Mouse (Mus musculus): ENCODE data around the gene Pimreg.

Pimreg gene

GRCm38 (mm10) chr11:72065103-72065502 lies 23.3 kb downstream of the Pimreg start:
- DNase-seq (ENCODE audit: low read depth, low spot score) = no peak

GRCm38 (mm10) chr11:72066330-72066729 lies 24.5 kb downstream of the Pimreg start:
- peak; percentile 15 for DNase-seq (ENCODE audit: low read depth, low spot score)

DNA sequence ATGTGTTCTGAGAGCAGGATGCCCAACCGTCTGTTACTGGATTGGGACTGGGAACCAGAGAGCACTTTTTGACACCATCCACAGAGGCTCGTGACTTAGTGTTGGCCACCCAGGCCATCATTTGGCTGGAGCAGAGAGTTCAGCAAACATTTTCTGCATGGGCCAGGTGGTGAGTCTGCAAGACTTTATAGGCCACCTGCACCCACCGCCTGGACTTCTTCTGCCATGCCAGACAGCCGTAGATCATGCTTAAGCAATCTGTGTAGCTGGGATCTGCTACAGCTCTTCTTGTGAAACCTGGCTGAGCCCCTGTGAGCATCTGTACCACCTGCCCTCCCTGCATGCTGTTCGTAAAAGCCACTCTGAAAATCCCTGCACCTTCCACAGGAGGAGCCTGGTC lies 25.5 kb downstream of the Pimreg start:
- no peak for DNase-seq (ENCODE audit: low read depth, low spot score)

DNA sequence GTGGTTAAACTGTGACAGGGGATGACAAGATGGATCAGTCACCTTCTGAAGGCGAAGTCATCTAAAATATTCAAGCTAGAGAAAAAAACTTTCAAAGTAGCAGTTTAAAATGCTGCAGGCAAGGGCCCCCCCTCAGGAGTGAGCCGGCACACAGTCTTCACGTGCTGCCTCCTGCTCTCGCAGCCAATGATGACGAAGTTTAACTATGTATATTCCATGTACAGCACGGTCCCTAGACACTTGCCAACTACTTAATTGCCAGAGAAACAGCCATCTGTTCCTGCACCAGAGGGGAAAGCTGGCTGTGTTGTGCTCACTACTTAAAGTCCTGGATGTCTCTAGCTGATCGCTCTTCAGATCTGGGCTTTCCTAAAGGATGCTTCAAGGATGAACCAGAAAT lies 26.2 kb downstream of the Pimreg start:
- no peak for DNase-seq (ENCODE audit: low read depth, low spot score)

DNA sequence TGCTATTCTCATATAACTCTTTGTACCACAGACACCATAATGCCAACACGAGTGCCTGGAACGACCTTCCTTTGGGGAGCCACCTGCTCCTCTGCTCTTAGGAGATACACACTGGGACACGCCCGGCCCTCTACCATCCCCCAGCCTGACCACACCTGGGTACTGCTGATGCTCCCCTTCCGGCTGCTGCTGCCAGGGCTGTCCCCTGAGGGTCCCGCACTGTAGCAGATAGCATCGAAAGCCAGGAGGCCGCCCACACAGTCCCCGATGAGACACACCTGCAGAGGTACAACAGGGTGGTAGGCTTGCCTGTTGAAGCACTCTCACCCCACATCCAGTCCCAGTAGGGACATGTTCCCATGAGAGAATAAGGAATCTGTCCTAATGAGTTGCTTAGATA lies 28.9 kb downstream of the Pimreg start:
- DNase-seq (ENCODE audit: low read depth, low spot score) = no peak

GRCm38 (mm10) chr11:72072331-72072905 lies 30.6 kb downstream of the Pimreg start:
- no peak for DNase-seq (ENCODE audit: low read depth, low spot score)

DNA sequence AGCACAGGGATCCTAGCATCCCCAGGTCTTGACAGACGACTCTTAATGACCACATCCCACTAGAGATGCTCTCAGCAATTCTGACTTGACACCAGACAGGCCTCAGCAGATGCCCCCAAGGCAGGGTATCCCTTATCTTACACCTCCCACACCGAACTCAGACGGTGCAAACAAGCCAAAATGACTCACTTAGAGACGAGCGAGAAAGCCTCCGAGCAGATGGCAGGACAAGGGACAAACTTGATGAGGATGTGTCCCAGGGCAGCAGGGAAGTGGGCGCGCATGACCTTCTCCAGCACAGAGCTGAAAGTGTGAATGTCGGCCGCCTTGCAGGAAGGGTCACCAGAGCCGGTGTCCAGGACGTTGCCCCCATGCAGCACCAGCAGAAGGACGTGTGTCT lies 32.4 kb downstream of the Pimreg start:
- DNase-seq (ENCODE audit: low read depth, low spot score) = no peak

DNA sequence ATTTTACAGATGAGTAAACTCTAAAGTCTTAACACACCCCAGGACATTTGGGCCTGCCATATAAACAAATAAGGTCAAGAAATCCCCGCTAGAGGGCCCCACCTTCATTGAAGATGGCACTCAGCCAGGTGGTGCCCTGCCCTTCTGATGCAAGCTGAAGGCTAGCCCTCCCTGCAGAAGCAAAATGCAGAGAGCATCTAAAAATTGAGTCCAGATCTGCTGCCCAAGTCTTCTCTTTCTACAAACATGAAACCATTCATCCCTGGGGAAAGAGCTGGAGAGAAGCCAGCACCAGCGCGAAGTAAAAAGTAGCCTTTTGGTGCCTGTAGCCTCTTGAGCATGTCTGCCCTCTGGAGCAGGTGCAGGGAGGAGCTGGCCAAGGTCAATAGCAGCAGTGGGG lies 36.2 kb downstream of the Pimreg start:
- no peak for DNase-seq (ENCODE audit: low read depth, low spot score)

- DNase-seq (ENCODE audit: low read depth, low spot score) = no peak
These were observed 36.8 kb downstream of the Pimreg start for GRCm38 (mm10) chr11:72078647-72079046.

GRCm38 (mm10) chr11:72080461-72080860 lies 38.6 kb downstream of the Pimreg start:
- DNase-seq (ENCODE audit: low read depth, low spot score) = no peak

DNA sequence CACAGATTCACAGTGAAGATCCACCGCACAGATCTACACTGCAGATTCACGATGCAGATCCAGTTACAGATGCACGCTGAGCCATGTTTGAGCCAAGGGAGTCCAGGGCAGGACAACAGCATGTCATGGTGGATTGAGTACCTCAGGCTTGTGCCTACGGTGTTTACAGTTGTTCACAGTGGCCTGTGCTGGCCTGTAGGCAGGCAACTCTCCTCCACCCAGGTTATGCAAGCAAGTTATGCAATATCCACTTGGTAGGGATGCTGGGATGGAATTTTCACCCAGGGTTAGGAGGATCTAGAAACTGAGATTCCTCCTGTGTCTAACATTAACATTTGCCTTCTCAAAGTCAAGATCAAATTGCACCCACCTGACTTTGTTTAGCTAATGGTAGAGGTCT lies 40.8 kb downstream of the Pimreg start:
- no peak for DNase-seq (ENCODE audit: low read depth, low spot score)

GRCm38 (mm10) chr11:72084337-72084736 lies 42.5 kb downstream of the Pimreg start:
- no peak for DNase-seq (ENCODE audit: low read depth, low spot score)

DNA sequence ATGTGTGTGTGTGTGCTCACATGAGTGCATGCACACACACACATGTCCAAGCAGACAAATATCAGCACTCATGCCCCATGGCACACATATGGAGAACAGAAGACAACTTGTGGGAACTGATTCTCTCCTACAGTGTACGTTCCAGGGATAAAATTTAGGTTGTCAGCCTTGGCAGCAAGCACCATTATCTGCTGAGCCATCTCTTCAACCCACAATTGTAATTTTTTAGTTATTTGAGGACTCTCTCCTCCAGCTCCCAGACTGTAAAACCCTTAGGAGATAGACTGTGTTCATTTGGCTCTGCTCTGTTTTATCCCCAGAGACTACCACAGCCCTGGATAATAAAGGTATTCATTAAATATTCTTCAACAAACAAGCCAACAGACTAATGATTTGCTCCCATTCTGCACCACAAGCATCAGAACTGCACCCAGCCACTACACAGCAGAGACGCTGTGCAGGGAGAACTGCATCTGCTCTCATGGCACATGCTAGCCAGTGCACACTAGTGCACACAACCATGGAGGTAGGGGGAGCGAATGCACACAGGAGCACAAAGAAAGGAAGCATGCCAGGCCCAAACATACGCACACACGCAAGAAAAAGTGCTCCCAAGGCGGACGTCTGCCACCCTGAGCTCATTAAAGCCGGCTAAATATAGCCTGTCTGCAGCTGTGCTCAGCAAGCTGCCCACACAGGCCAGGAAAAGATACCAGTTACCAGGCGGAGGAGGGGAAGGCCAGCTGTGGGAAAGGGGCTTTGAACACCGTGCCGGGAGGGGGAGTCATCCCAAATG lies 44.6 kb downstream of the Pimreg start:
- DNase-seq (ENCODE audit: low read depth, low spot score) = no peak

DNA sequence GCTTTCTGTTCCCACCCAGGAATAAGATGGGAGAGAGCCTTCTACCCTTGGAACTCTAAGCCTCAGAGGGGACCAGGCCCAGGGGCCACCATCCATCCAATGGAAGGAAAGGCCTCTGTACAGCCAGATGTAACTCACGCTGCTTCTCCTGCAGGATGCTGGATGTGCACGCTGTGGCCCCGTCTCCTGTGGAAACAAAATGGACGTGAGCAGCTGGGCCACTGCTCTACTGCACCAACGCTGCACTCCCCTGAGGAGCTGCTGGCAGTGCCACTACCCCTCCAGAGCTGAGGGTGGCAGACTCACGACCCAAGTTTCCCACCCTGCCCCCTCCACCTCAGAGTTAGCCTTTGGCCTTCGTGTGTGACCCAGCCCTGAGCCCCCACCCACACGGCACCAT lies 50.6 kb downstream of the Pimreg start:
- no peak for DNase-seq (ENCODE audit: low read depth, low spot score)

DNA sequence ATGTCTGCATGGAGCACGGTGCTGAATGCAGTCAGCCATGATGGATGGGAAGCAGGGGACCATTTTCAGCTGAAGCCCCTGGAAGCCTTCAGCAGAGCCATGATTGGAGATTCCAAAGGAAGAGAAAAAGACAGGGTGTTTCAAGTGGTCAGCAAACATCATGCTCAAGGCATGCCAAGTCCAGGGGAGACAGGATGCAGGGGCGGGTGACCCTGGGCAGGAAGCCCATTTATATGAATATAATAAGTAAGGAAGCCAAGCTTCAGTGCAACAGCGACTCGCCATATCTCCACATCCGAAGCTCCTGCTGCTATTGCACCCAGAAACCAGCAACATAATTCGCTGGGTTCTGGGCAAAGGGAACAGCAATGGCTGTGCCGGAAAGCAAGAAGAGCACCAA lies 52.6 kb downstream of the Pimreg start:
- DNase-seq (ENCODE audit: low read depth, low spot score) = no peak

DNA sequence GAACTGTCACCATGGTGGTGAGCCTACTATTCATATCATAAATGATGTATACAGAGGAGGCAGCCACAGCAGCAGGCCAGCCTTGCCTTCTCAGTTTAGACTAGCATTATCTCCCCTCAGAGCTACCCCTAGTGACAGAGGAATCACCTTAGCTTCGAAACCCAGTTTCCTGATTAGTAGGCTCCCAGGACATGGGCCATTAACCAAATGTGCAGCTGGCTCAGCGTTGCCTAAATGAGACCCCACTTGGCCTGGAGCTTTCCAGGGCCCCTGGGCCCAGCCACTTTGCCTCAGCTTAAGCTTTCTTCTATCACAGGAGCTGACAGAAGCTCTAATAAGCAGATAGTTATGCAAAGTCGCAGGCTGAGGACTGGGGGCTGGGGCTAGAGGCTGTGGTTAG lies 54.2 kb downstream of the Pimreg start:
- DNase-seq (ENCODE audit: low read depth, low spot score) = no peak

Measured in CD4-positive helper T cell, adult 2 months (primary cell).